Mouse (Mus musculus): ENCODE measurements around the gene Id1. TPM values are rescaled to one million over a fixed set of nuclear protein-coding genes. Genes with fewer than 3 reads are reported as not detected.

Gene Id1
- polyA plus RNA-seq, 1 experiment from 2014 or later: 56.7 TPM

DNA sequence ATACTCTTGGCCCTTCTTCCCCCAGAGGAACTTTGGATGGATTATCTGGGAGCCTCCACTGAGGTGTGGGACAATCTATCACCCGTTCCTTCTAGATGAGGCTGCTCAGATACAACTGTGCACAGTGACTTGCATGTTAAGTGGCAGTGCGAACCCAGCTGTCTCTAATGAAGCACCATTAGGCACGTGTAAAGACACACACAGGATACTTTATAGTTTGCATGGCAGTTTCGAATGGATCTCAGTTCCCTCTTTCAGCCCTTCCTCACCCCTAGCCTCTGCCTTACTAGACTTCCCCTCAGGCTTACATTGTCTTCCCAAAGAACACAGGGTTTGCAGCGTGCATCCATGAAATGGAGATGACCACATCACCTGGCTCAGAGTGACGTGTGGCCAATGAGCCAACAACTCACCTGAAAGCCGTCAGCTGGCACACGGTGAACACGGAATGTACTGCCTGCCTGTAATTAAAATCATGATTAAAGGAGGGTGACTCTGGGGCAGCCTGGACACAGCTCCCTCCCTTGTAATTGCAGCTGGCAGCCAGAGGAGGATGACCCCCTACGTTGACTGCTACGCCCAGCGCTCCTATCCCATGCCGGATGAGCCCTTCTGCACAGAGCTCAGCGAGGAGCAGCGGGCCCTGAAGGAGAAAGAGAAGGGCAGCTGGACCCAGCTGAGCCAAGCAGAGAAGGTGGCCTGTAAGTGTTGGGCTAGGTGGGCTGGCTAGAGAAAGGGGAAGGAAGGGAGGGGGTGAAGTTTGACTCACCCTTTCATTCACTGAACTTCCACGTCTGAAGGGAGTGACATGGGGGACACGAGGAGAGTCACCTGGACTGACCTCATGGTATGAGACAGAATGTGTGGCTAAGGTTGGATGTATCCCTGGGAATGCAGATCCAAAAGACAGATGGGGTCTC lies 20.7 kb downstream of the Id1 start:
- WGBS: 75% methylated on average over 17 of the region's 17 CpGs
- no peak for ATAC-seq (ENCODE audit: extremely low read depth, insufficient number of reproducible peaks, low FRiP score, low TSS enrichment)
- peaks cover 29% of the 10 kb centered on the region for H3K4me1 ChIP-seq
- H3K9me3 ChIP-seq: no peaks in the 10 kb centered on the region
- no peak overlapping the region for H3K9ac ChIP-seq
- no peak overlapping the region for H3K27ac ChIP-seq (replicated peaks)
- H3K27me3 ChIP-seq (replicated peaks): peaks cover 28% of the 10 kb centered on the region; the same call in 1 of the 2 replicates
- no peak overlapping the region for H3K4me2 ChIP-seq
- H3K4me3 ChIP-seq: no peak overlapping the region
- no peaks in the 10 kb centered on the region for H3K36me3 ChIP-seq

DNA sequence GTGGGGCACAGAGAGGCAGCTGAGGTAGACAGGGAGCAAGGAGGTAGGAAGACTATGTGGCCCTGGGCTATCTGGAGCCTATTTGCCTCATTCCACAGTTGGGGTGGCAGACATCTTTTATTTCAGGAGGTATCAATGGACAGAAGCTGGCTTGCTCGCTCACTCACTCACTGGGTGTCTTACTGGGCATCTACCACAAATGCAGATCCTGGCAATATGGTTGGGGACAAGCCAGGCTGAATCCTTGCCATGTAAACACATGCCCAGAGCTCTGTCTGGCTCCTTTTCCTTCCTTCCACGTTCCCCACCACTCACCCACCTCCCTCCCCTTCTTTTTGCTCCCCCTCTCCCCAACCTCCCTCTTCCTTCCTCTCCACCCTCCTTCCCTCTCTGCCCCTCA lies 21.4 kb downstream of the Id1 start:
- 66% methylated on average over 2 of the region's 2 CpGs for WGBS
- ATAC-seq (ENCODE audit: extremely low read depth, insufficient number of reproducible peaks, low FRiP score, low TSS enrichment): no peak
- Histone ChIP-seq H3K9me3 (no peaks in the 10 kb centered on the region), H3K27me3 (replicated peaks) (peaks cover 28% of the 10 kb centered on the region; the same call in 1 of the 2 replicates), H3K4me1 (peaks cover 29% of the 10 kb centered on the region), H3K4me3 (no peak overlapping the region), H3K4me2 (no peak overlapping the region), H3K27ac (replicated peaks) (no peak overlapping the region), H3K9ac (no peak overlapping the region), H3K36me3 (no peaks in the 10 kb centered on the region)

DNA sequence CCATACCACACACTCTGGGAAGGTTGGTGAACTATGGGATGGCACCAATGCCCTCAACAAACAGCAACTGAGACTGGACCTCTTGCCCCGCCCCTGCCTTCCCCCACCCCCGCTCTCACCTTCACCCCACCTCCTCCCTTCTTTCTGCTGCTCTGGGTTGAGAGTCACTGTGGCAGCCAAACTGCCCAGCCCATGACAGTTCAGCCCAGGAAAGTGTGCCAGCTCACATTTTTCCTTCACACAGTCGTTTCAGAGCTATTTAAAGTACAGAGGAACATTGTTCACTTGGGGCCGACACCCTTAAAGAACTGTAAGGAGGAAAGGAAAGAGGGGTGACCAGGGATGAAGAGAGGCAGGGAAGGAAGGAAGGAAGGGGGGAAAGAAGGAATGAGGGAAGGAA lies 22.3 kb downstream of the Id1 start:
- H3K9me3 ChIP-seq: no peaks in the 10 kb centered on the region
- peaks cover 22% of the 10 kb centered on the region; the same call in 1 of the 2 replicates for H3K27me3 ChIP-seq (replicated peaks)
- no peak overlapping the region; the same call in 1 of the 2 replicates for H3K9ac ChIP-seq
- peaks cover 29% of the 10 kb centered on the region for H3K4me1 ChIP-seq
- H3K4me3 ChIP-seq: no peak overlapping the region
- H3K4me2 ChIP-seq: no peak overlapping the region
- H3K36me3 ChIP-seq: no peaks in the 10 kb centered on the region
- ATAC-seq (ENCODE audit: extremely low read depth, insufficient number of reproducible peaks, low FRiP score, low TSS enrichment): no peak
- H3K27ac ChIP-seq (replicated peaks): peak overlapping the region; percentile 8; the same call in 1 of the 2 replicates
- WGBS: 32% methylated on average over 4 of the region's 4 CpGs

DNA sequence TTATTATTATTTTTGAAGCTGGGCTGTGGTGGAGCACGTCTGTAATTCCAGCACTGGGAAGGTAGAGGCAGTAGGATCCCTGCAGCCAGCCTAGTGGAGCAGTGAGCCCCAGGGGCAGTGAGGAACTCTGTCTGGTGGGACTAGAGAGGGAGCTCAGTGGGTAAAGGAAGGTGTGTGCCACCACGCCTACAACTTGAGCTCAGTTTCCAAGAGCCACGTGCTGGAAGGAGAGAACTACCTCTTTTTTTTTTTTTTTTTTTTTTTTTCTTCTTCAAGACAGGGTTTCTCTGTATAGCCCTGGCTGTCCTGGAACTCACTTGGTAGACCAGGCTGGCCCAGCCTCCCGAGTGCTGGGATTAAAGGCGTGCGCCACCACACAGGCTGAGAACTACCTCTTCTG lies 27.3 kb downstream of the Id1 start:
- Histone ChIP-seq H3K27me3 (replicated peaks) (0 out of 2 replicates have a peak, but pooled peaks cover 3% of the 10 kb centered on the region), H3K9ac (no peak overlapping the region), H3K9me3 (no peaks in the 10 kb centered on the region), H3K36me3 (no peaks in the 10 kb centered on the region), H3K4me2 (no peak overlapping the region), H3K4me3 (no peak overlapping the region), H3K27ac (replicated peaks) (no peak overlapping the region), H3K4me1 (peaks cover 52% of the 10 kb centered on the region)
- no peak for ATAC-seq (ENCODE audit: extremely low read depth, insufficient number of reproducible peaks, low FRiP score, low TSS enrichment)
- 62% methylated on average over 6 of the region's 6 CpGs for WGBS

DNA sequence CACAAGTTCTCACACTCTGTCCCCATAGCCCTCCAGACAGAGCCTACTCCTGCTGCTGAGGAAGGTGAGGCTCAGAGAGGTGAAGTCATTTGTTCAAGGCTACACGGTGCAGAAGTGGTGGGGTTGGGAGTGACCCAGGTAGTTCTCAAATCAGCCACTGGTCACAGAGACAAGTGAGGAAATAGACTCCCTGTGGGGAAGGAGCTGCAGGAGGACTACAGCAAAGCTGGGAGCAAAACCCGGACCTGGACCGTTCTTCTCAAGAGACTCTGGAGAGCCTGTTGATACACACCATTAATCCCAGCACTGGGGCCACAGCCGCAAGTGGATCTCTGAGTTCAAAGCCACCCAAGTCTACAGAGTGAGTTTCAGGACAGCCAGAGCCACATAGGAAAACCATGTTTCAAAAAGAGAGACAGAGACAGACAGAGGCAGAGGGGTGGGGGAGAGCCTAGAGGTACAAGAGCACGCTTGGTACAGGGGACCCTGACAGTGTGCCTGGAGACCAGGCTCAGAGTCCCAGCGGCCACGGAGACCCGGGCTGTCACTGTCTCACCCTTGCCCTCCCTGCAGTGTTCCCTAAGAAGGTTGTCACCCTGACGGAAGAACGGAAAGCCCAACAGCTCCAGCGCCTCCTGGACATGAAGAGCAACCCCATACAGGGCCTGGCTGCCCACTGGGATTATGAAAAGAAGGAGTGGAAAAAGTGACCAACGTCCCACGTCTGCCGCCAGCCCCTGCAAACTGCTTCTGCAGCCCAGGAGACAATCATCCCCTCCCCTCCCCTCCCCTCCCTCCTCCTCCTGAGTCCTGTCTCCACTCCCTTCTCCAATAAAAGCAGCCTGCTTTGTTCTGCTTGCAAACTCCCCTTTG lies 28.4 kb downstream of the Id1 start:
- ATAC-seq (ENCODE audit: extremely low read depth, insufficient number of reproducible peaks, low FRiP score, low TSS enrichment): no peak
- peak overlapping the region; percentile 70 for H3K27ac ChIP-seq (replicated peaks)
- peak overlapping the region; percentile 74 for H3K9ac ChIP-seq
- peaks cover 41% of the 10 kb centered on the region for H3K4me1 ChIP-seq
- 0 out of 2 replicates have a peak, but pooled peaks cover 2% of the 10 kb centered on the region for H3K27me3 ChIP-seq (replicated peaks)
- H3K4me2 ChIP-seq: peak overlapping the region; percentile 65
- H3K9me3 ChIP-seq: no peaks in the 10 kb centered on the region
- WGBS: 6% methylated on average over 14 of the region's 14 CpGs
- H3K4me3 ChIP-seq: peak overlapping the region; percentile 25
- H3K36me3 ChIP-seq: no peaks in the 10 kb centered on the region

DNA sequence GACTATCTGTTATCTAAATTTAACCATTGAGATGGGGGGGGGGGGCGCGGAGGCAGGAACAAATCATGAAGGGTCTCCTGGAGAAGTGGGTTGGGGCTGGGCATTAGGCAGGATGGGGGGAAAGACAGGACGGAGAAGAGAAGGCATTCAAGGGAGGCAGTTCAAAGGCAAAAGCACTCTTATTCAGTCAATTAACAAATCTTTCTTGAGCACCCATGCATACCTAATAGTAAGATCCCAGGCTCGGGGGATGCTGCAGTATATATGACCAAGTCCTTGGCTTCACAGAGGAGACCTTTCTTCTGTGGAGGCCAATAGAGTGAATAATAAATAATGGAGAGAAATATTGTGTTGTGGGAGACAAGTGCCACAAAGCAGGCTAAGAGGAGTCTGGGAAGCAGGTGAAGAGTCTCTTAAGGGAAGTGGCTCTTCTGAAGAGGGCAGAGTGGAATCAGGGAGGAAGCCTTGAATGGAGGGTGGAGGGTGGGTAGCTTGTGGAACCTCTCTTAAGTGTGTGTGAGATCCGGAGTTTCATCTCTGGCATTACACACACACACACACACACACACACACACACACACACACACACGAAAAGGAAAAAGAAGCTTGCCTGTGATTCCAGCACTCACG lies 29.1 kb downstream of the Id1 start:
- peak overlapping the region; percentile 74 for H3K9ac ChIP-seq
- ATAC-seq (ENCODE audit: extremely low read depth, insufficient number of reproducible peaks, low FRiP score, low TSS enrichment): no peak
- 23% methylated on average over 7 of the region's 7 CpGs for WGBS
- peaks cover 41% of the 10 kb centered on the region for H3K4me1 ChIP-seq
- 0 out of 2 replicates have a peak overlapping the region, but pooled peaks have one; percentile 25 for H3K4me3 ChIP-seq
- no peaks in the 10 kb centered on the region for H3K27me3 ChIP-seq (replicated peaks)
- H3K4me2 ChIP-seq: peak overlapping the region; percentile 65
- no peaks in the 10 kb centered on the region for H3K9me3 ChIP-seq
- peak overlapping the region; percentile 70 for H3K27ac ChIP-seq (replicated peaks)
- H3K36me3 ChIP-seq: no peaks in the 10 kb centered on the region

DNA sequence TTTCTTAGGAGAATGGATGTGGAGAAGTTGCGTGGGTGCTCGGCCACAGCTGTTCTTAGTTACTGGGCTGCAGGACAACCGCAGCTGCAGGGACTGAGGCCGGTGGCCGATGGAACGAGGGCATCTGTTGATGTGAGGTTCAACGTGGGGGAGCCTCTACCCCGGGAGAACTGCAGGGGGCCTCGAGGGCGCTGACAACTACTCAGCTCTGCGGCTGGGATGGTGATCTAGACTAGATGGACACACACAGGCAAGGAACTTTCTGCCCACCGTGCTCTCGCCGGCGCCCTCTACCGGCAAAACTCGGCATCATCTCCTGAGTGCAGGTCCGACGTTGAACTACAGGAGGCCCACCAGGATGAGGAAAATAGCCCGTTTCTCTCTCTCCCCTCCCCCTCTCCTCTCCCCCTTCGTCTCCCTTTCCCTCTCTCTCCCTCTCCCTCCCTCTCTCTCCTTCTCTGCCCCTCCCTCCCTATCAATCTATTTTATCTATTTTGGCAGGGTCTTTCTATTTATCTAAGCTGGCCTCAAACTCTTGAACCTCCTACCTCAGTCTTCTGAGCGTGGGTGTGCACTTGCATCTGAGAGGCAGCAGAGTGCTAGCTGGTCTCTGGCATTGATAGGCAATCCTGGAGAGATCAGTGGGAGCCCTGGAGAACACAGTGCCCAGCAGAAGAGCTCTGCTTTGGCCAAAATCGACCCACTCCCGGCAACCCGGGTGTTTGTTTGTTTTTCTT lies 30.5 kb downstream of the Id1 start:
- Histone ChIP-seq H3K36me3 (no peaks in the 10 kb centered on the region), H3K27ac (replicated peaks) (no peak overlapping the region), H3K4me3 (no peak overlapping the region), H3K4me2 (peak overlapping the region; percentile 46), H3K27me3 (replicated peaks) (no peaks in the 10 kb centered on the region), H3K4me1 (peaks cover 41% of the 10 kb centered on the region), H3K9me3 (no peaks in the 10 kb centered on the region), H3K9ac (no peak overlapping the region)
- peak; percentile 52; the same call in 1 of the 2 replicates for ATAC-seq (ENCODE audit: extremely low read depth, insufficient number of reproducible peaks, low FRiP score, low TSS enrichment)
- WGBS: 16% methylated on average over 25 of the region's 25 CpGs

DNA sequence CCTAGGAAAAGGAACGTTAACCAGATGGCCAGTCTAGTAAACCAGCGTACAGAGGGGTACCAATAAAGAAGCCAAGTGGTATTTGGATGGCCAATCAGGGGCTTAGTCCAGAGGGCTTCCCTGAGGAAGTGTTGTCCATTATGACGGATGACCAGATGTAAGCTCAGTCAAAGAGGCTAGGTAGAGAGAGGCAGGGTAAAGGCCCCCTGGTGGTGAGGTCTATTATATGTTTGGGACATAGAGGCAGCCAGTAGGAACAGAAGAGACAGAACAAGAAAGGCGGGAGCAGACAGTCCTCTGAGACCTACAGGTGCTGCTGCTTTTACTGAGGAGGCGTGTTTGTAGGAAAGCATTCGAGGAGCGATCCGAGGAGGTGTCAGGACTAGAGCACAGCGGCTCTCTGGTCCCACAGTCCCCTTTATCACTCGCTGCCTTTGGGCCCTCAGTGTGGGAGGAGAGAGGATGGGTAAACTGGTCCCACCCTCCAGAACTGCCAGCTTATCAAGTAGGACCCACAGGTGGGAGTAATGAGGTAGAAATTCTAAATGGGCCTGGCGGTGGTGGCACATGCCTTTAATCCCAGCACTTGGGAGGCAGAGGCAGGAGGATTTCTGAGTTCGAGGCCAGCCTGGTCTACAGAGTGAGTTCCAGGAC lies 31.7 kb downstream of the Id1 start:
- no peak for ATAC-seq (ENCODE audit: extremely low read depth, insufficient number of reproducible peaks, low FRiP score, low TSS enrichment)
- H3K27me3 ChIP-seq (replicated peaks): no peaks in the 10 kb centered on the region

DNA sequence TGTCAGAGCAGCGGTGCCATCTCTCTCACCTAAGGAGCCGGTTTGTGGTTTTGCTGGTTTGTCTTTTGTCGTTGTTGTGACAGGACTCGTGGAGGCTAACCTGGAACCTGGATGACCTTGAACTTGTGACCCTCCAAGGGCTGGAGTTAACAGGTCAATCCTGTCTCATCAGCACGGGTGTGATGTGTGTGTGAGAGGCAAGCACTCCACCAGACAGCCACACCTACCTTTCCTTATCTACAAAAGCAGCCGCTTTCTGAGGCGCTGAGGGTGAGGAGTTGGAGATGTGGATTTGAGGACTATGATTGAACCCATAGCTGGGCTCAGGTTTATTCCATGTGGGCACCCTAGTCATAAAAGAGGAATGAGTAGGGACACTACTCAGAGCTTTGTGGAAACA lies 33.6 kb downstream of the Id1 start:
- H3K27ac ChIP-seq (replicated peaks): no peak overlapping the region
- H3K4me3 ChIP-seq: no peak overlapping the region
- ATAC-seq (ENCODE audit: extremely low read depth, insufficient number of reproducible peaks, low FRiP score, low TSS enrichment): no peak
- H3K9ac ChIP-seq: no peak overlapping the region
- 60% methylated on average over 7 of the region's 7 CpGs for WGBS
- no peaks in the 10 kb centered on the region for H3K27me3 ChIP-seq (replicated peaks)
- H3K4me1 ChIP-seq: peaks cover 29% of the 10 kb centered on the region
- no peaks in the 10 kb centered on the region for H3K36me3 ChIP-seq
- no peak overlapping the region for H3K4me2 ChIP-seq
- no peaks in the 10 kb centered on the region for H3K9me3 ChIP-seq

More for the DNA sequence above, 31.7 kb downstream of the Id1 start:
- no peak overlapping the region for H3K4me2 ChIP-seq
- H3K4me3 ChIP-seq: no peak overlapping the region
- no peaks in the 10 kb centered on the region for H3K9me3 ChIP-seq
- peaks cover 41% of the 10 kb centered on the region for H3K4me1 ChIP-seq
- no peaks in the 10 kb centered on the region for H3K36me3 ChIP-seq
- no peak overlapping the region for H3K9ac ChIP-seq
- 50% methylated on average over 12 of the region's 12 CpGs for WGBS
- no peak overlapping the region for H3K27ac ChIP-seq (replicated peaks)

DNA sequence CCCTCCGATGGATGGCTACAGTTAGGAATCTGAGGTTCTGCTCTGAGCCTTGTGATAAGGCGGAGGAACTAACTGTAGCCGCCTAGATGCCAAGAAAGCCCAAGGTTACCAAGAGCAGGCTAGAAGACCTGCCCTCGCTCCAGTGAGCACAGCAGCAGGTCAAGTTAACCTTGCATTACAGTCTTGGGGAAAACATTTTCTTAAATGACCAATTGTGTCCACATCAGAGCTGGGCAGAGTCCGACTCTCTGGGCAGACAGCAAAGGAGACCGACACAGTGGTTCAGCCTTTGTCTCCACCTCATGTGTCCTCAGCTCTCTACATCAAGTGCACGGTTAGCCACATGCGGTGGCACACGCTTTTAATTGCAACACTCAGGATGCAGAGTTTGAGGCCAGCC lies 35.5 kb downstream of the Id1 start:
- 79% methylated on average over 9 of the region's 9 CpGs for WGBS

More for the DNA sequence above, 35.5 kb downstream of the Id1 start:
- Histone ChIP-seq H3K4me3 (no peak overlapping the region), H3K36me3 (0 out of 2 replicates have a peak, but pooled peaks cover 3% of the 10 kb centered on the region), H3K4me2 (no peak overlapping the region), H3K4me1 (peaks cover 12% of the 10 kb centered on the region), H3K9ac (no peak overlapping the region), H3K27ac (replicated peaks) (no peak overlapping the region), H3K27me3 (replicated peaks) (no peaks in the 10 kb centered on the region), H3K9me3 (no peaks in the 10 kb centered on the region)
- no peak for ATAC-seq (ENCODE audit: extremely low read depth, insufficient number of reproducible peaks, low FRiP score, low TSS enrichment)

Measured in heart, embryonic 13.5 days (tissue).